Mouse (Mus musculus) left cerebral cortex, postnatal 10 days (tissue): ENCODE results near the gene Malsu1. TPM values are rescaled to one million over a fixed set of nuclear protein-coding genes. Genes with fewer than 3 reads are reported as not detected.
A peak's percentile ranks its signal among the peaks of the same experiment; 100 is the strongest.

Experiments
- DNase-seq, 2 experiments: peaks; one replicate each; pipeline ENCODE4 v3.0.0; 2021 to 2022; ENCODE audit warnings: low spot score in 2 of 2, mixed read lengths in 1 of 2; ENCODE audit errors: extremely low spot score in 1 of 2
- intact Hi-C: fragments of 180-260 bp; cut with DNase I; formaldehyde crosslinking; loops from one replicate; pipeline ENCODE4 v1.15.1; 2025
- total RNA-seq, 2 experiments: library from RNA; stranded (reverse); gene quantifications; 2 replicates each; pipeline ENCODE4 v1.2.3; 2021

Gene Malsu1
- total RNA-seq, 2 experiments from 2014 or later, result 28.7 to 33.6 TPM

DNA sequence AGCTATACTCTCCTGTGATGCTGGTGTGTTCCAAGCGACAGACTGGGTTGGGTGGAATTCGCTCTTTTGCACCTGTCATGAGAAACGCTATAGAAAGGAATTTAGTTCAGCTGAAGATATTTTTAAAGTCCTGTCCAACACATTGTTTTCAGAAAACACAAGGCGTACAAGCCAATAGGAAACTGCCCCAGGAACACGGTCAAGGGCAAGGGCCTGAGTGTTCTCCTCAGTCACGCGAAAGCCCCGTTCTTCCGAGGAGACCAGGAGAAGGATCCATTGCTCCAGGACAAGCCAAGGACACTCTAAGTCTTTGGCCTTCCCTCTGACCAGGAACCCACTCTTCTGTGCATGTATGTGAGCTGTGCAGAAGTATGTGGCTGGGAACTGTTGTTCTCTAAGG is 17.6 kb upstream of the Malsu1 start:
- no peak for DNase-seq
- intact Hi-C loops, result loop anchor here (5.0 kb wide), 2 partner anchors 151 to 341 kb away; partner anchors contain the start of gene Stk31

DNA sequence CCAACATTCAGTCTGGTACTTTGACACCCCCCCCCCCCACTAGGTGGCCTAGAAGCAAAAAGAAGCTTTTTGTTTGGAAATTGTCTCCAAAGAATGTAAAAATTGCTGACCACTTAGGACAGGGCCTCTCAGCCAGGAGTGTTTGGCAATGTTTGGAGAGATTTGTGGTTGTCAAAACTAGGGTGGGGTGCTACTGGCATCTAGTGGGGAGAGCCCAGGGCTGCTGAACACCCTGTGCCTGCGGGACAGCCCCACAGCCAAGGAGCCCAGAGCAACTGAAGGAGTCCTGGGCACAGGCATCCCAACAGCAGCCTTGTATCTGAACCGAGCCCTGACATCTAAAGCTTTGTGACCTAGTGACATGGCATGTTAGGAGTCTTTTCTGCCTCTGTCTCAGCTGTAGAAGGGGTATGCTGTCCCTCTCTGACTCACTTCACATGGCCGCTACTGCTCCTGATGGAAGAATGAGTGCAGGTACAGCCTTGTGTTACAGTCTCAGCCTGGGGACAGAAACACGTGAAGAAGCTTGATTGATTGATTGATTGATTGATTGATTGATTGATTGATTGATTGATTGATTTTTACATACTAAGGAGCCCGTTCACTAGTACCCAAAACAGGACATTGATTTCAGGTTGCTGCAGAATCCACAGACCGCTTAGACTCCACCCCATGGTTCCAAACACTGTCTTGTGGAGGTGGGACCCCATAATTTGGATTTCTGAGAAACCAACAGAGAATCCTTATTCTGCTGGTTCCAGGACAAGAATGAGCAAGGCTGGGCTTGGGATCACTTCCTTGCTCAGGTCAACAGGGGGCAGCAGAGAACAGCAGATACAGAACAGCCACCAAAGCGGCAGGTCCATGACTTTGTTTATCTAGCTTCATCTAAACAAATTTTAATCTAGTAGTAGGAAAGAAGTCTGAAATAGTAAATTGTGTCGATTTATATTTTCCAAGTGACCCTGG is 16.3 kb upstream of the Malsu1 start:
- intact Hi-C loops, result loop anchor here (5.0 kb wide), 2 partner anchors 150 to 340 kb away; partner anchors contain the start of gene Stk31
- peak; percentile 59 to 68 for DNase-seq

DNA sequence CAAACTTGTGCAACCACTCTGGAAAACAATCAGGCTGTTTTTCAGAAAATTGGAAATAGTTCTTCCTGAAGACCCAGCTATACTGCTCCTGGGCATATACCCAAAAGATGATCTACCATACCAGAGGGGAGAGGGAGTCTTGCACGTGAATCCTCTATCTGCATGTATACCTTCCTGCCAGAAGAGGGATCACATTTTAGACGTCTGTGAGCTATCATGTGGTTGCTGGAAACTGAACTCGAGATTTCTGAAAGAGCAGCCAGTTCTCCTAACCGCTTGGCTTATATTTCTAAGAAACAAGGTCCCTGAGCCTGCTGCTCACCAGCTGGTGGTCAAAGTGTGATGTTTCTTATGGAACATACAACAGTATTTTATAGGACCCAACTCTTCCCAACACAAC is 5.2 kb upstream of the Malsu1 start:
- intact Hi-C loops, result no loop called here
- DNase-seq, result no peak

DNA sequence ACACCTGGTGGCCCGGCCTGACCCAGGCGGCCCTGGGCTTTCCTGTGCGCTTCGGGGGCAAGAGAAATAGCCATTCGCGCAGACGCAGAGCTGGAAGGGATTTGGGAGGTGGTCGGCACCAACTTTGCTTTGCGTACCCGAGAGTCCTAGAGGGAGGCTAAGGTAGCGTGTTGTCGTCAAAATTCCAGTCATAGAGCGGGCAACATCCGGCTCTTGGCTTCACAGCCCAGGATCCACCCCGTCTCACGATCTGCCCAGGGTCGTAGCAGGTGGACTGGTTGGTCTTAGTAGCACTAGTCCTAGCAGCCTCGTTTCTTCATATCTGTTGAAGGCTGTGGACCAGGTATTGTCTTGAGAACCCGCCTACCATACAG is 509 bp downstream of the Malsu1 start:
- intact Hi-C loops, result loop anchor here (5.0 kb wide), 1 partner anchor 133 kb away; no protein-coding TSS in a partner anchor
- DNase-seq, result peak in 1 of 2 experiments; percentile 43

DNA sequence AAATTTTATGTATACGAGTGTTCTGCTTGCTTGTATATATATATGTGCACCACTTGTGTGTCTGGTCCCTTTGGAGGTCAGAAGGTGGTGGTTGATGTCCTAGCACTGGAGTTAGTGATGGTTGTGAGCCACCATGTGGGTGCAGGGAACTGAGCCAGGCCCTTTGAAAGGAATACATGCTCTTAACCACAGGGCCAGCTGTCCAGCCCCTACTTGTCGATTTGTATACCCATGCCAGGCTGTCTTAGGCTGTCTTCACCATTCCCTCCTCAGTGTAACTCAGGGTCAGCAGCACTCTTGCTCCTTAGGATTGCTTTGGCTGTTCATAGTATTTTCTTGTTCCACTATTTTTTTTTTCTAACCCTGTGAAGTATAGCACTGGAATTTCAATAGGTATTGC is 4.3 kb downstream of the Malsu1 start:
- intact Hi-C loops, result no loop called here
- DNase-seq, result no peak

DNA sequence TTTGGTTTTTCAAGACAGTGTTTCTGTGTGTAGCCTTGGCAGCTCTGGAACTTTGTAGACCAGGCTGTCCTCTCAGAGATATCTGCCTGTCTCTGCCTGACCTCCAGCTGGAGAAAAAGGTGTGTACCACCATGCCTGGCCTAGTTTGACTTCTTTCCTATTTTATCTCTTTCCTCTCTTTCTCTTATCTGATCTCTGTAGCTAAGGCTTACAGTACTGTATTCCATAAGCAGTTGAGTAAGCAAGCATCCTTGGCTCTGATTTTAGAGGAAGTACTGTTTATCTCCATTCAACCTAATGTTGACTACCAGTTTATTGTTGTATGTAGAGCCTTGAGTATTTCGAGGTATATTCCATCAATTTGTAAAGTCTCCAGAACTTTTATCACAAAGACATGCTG is 5.7 kb downstream of the Malsu1 start:
- intact Hi-C loops, result no loop called here
- DNase-seq, result no peak

DNA sequence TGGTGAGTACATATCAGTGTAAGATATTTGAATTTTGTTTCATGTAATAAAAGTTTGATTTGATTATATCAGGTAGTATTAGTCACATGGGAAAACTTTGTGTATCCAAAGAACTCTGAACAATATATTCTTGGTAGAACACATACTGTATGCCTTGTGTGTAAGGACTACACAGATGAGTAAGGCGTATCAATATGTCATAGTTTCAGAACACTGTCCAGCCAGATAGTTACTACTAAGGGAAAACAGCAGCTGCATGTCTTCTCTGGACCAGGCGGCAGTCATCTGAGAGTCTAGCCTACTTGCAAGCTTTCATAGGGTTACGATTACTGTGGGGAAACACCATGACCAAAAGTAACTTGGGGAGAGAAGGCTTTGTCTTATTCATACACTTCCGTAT is 9.4 kb downstream of the Malsu1 start:
- intact Hi-C loops, result no loop called here

DNA sequence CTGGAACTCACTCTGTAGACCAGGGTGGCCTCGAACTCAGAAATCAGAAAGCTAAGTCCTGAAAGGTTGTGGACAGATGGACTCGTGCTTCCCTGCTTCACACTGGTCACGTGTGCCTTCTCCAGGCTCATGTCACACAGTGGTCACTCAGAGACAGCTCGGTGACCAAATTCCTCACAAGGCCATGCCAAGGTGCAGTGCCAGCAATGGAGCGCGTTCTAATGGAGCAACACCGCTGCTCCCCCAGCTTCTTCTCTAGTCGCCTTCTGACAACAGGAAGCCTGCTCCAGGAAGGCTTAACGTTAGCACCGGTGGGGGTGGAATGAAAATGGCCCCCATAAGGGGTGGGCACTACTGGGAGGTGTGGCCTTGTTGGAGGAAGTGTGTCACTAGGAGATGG is 21.4 kb downstream of the Malsu1 start:
- DNase-seq, result no peak
- intact Hi-C loops, result no loop called here

More for the DNA sequence above, 9.4 kb downstream of the Malsu1 start:
- DNase-seq, result no peak

DNA sequence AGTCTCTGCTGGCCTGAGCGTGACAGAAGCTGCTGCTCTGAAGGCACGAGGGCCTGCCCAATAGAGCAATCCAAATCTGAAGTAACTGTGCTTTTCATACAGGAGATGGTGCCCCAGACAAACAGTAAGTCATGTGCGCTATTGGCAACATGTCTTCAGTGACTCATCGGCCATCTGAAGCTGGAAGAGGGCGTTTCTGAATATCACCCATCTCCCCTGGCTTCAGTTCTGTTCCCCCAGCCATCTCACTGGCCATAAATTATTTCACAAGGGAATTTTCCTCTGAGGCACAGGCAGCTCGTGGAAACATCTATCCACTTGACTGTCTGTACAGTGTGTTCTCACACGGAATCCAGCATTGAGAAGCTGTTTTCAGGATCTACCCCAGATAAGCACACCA is 22.8 kb downstream of the Malsu1 start:
- intact Hi-C loops, result no loop called here
- DNase-seq, result no peak

DNA sequence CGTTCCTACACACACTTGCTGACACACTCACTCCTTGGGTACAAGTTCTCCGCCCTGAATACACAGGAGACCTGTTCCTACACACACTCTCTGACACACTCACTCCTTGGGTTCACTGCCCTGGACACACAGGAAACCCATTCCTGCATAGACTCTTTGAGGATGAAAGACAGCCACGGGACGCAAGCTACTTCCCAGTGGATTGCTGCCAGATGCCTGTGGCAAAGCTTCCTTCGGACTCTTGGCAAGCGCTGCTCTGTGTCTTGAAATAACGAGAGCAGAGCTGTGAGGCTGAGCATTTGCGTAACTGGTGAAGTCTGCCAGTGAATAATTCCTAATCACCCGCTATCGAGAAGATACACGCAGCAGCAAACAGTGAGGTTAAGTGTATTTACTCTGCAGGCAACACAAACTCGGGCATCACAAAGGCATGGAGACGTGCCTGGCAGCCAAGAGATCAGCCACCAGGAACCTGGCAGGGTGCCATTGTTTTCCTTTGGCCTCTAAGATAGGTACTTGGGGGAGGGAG is 23.4 kb downstream of the Malsu1 start:
- DNase-seq, result peak; percentile 76 to 87
- intact Hi-C loops, result no loop called here

DNA sequence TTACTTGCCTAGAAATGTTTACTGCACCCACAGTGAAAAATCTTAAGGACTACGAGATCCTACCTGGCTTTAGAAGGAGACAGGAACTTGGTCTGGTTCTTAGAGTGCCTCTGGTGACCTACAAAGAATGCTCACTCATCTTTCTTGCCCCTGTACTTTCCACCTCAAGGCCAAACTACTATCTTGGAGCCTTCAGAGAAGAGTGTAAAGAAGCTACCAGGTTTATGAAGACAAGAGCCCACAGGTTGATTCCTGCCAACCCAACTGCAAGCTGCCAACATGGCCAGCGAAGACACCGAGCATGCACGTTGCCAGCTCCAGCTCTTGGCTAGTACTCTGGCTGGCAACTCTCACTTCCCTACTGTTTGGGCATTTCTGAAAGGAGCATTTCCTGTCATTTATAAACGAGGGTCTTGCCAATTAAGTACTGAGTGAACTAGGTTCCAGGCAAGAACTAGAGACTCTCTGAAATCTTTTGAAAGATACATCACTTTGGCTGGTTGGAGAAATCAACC is 24.1 kb downstream of the Malsu1 start:
- intact Hi-C loops, result no loop called here
- peak in 1 of 2 experiments; percentile 33 for DNase-seq

DNA sequence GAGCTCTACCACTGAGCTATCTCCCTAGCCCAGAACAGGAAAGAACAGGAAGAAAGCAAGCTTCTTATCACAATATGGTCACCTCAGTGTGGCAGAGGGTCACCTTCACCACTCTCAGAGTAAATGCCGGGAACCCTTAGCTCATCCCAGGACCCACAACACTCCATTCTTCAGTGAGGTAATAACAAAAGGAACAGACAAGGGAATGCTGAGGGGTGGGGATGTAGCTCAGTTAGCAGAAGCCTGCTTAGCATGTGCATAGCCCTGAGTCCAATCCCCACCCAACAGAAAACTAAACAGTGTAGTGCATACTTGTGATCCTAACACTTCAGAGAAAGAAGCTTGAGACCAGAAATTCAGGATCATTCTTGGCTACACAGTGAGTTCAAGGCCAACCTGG is 25.5 kb downstream of the Malsu1 start:
- DNase-seq, result no peak
- intact Hi-C loops, result no loop called here

DNA sequence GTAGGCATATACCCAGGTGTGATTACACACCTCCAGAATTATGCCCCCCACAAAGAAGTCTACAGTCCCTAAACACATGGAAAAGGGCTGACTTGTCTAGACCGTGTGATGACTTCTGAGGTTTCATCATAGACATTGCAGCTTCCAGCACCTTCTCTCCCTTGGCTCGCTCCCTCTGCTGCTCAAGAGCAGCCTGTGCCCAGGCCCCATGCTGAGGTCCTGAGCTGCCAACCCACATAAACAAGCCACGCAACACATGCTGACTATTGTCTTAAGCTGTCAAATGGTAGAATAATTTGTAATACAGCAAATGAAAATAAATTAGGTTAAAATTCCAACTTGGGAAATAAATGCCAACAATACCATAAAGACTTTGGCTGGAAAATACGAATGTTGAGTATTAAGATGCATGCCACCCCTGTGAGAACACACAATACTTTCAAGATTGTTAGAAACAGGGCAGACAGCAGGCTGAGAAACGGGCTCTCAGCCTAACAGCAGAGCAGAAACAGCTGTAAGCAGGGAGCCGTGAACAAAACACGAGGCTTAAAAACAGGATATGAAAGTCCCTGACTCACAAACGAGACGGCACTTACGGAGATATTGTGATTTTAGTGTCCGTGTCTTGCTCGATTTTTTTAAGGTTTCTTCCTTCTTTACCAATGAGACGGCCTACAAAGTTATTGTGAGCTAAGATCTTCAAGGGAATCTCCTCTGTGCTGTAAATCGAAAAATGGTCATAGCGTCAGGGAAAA is 33.3 kb downstream of the Malsu1 start:
- DNase-seq, result no peak
- intact Hi-C loops, result no loop called here

DNA sequence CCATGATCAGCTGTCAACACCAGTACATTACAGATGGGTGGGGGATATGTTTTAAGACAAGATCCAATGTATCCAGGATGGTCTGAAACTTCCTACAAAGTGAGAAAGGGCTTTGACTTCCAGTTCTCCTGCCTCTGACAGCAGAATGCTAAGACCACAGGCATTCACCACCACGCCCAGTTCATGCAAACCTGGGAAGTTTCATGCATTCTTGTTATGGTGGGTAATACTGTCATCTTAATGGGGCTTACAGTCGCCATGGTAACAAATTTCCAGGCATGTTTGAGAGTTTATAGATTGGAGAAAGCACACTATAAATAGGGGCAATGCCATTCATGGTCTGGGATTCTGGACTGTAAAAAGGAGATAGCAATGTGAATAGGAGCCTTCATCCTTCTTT is 35.6 kb downstream of the Malsu1 start:
- DNase-seq, result no peak
- intact Hi-C loops, result no loop called here

DNA sequence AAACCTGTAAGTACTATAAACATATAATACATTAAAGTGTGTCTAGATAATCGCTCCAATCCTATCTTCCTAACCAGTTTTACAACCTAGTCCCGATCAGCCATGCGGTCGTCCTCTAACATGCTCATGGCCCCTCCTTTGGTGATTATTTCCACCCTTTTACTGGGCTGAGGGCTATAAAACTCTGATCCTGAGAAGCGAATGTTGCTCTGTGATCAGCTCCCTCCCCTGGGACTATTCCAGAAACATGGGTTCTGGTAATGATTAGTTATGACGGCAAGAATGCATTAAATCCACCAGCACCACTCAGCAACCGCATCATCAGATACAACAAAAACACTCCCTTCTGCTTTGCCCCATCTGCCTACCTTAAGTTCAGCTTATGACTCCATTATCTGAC is 40.3 kb downstream of the Malsu1 start:
- DNase-seq, result no peak
- intact Hi-C loops, result no loop called here

DNA sequence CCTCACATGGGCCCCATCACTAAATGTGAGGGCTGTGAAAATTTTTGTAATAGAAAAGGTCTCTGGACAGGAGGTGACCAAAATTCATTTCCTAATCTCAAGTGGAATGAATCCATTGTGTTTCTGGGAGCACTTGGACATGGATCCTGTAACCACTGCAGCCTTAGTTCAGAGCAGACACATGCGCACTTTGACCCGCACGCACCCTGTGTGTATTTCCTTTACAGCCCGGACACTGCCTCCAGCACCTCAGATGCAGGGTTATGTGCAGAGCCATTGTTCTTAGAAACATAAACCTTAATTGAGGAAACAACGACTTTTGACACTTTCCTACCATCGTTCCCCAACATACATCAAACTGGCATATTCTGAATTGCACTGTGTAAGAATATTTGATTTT is 40.9 kb downstream of the Malsu1 start:
- no peak for DNase-seq
- intact Hi-C loops, result no loop called here

DNA sequence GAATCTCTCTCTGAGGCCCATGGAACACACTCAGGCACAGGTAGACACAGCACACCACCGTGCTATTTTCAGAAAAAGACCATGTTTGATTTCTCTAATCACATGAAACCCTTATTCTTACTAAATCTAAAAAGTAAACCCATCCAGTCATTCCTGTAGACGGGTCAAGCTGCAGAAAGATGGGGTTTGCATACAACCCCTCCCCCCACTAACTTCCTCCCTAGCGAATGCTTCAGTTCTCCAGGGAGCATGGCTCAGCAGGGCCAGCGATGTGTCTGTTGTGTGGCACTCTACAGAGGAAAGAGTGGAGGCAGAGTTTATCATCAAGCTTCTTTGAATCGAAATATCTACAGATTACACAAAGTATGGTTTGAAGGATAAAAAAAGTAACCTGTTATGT is 42.0 kb downstream of the Malsu1 start:
- no peak for DNase-seq

DNA sequence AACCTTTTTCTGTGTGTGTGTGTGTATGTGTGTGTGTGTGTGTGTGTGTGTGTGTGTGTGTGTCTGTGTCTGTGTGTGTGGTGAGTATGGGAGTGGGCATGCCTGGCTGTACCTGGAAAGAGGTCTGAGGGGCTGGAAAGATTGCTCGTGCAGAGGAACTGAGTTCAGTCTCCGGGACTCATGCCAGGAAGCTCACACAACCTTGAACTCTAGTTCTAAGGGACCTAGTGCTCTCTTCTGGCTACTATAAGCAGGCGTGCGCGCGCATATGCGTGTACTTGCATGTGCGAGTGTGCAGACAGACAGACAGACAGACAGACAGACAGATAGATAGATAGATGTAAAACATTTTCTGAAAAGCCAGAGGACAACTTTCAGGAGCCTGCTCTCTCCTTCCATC is 42.6 kb downstream of the Malsu1 start:
- no peak for DNase-seq
- intact Hi-C loops, result no loop called here

More for the DNA sequence above, 42.0 kb downstream of the Malsu1 start:
- intact Hi-C loops, result no loop called here

DNA sequence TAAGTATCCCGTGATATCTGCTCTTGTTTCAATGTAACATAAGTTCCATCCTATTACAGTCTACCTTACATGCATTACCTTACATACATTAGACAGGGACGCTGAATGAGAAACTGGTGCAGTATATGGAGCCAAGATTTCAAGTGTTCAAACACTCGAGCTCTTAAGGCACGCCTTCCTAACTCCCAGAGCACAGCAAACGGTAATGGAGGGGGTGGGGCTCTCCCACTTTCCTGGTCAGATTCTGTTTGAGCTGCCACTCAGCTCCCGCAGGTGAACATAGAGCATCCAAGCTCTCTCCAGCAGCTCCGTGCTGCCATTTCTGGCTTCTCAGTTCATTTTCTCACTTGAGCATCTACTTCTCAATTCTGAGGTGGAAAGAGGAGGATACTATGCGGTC is 44.9 kb downstream of the Malsu1 start:
- no peak for DNase-seq
- intact Hi-C loops, result no loop called here
